Mouse (Mus musculus): ENCODE measurements at regions not wholly inside any gene's neighbourhood (a gene's known extent, or its start where the extent isn't known, plus 50 kb on each side); places are given as distances from the start of the nearest gene placed in this dataset.

- no peak for DNase-seq (ENCODE audit: low read depth)
Observed at GRCm38 (mm10) chr4:26637859-26638258, 291.2 kb upstream of the Manea start.

- DNase-seq (ENCODE audit: low read depth) = no peak
Observed at GRCm38 (mm10) chr4:26630553-26631206, 284.0 kb upstream of the Manea start.

GRCm38 (mm10) chr4:26629710-26630109 lies 283.0 kb upstream of the Manea start:
- no peak for DNase-seq (ENCODE audit: low read depth)

- no peak for DNase-seq (ENCODE audit: low read depth)
Observed at GRCm38 (mm10) chr4:26627744-26628143, 281.1 kb upstream of the Manea start.

GRCm38 (mm10) chr4:26589081-26589869 lies 242.6 kb upstream of the Manea start:
- no peak for DNase-seq (ENCODE audit: low read depth)

- no peak for DNase-seq (ENCODE audit: low read depth)
Observed at GRCm38 (mm10) chr4:26555690-26556089, 209.0 kb upstream of the Manea start.

GRCm38 (mm10) chr4:26543833-26544232 lies 197.1 kb upstream of the Manea start:
- peak; percentile 10 for DNase-seq (ENCODE audit: low read depth)

- DNase-seq (ENCODE audit: low read depth) = no peak
Observed at GRCm38 (mm10) chr4:26542511-26542910, 195.8 kb upstream of the Manea start.

GRCm38 (mm10) chr4:26508004-26508403 lies 161.3 kb upstream of the Manea start:
- no peak for DNase-seq (ENCODE audit: low read depth)

GRCm38 (mm10) chr4:26494262-26494661 lies 147.6 kb upstream of the Manea start:
- DNase-seq (ENCODE audit: low read depth) = no peak

- DNase-seq (ENCODE audit: low read depth) = no peak
Observed at GRCm38 (mm10) chr4:26474913-26475312, 128.2 kb upstream of the Manea start.

GRCm38 (mm10) chr4:26441533-26441932 lies 94.8 kb upstream of the Manea start:
- DNase-seq (ENCODE audit: low read depth) = no peak

GRCm38 (mm10) chr4:26422084-26422483 lies 75.4 kb upstream of the Manea start:
- DNase-seq (ENCODE audit: low read depth) = no peak

GRCm38 (mm10) chr4:26404266-26404665 lies 57.6 kb upstream of the Manea start:
- no peak for DNase-seq (ENCODE audit: low read depth)

GRCm38 (mm10) chr4:26402213-26402612 lies 55.5 kb upstream of the Manea start:
- no peak for DNase-seq (ENCODE audit: low read depth)

All from c-Kit-positive CD71-positive TER-119-negative erythroid progenitor cells, embryonic 14.5 days (primary cell).